Mouse (Mus musculus) urinary bladder, postnatal 10 days (tissue): ENCODE measurements around the gene Aaas.
A peak's percentile ranks its signal among the peaks of the same experiment; 100 is the strongest.

Experiments
- DNase-seq: peaks from one replicate; pipeline ENCODE4 v3.0.0; 2022; ENCODE audit warnings: low spot score

Gene Aaas

DNA sequence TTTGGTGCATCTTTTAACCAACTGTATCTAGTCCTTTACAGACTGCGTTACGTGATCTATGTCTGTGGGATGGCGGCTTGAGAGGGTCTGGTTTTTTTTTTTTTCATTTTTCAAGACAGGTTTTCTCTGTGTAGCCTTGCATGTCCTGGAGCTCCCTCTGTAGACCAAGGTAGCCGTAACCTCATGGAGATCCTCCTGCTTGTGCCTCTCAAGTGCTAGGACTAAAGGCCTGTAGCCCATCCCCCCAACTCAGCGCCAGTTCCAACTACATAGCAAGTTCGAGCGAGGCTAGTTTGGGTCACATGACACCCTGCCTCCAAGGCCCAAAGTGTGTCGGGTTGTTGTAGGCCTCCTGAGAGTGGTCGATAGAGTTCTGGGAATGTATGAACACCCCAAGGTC lies 41.9 kb downstream of the Aaas start:
- DNase-seq, result no peak

DNA sequence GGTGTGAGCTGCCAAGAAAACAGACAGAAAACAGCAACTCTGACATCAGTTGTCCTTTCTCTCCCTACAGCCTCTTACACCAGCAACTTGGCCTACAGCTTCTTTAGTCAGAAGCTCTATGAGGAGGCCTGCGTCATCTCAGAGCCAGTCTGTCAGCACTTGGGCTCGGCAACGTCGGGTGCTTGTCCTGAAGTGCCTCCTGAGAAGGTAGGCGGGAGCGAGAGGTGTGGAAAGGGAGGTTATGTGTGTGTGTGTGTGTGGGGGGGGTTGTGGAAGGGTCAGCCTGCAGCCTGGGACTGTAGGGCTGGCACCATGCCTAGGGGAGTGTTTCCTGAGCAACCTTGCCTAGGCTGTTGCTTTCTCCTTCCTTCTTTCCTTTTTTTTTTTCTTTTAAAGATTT lies 48.0 kb downstream of the Aaas start:
- DNase-seq, result no peak

- no peak for DNase-seq
These were observed 54.1 kb downstream of the Aaas start for GRCm38 (mm10) chr15:102296368-102297006.

- DNase-seq, result peak; percentile 80
These were observed 54.8 kb downstream of the Aaas start, which contains the start of gene Espl1 for GRCm38 (mm10) chr15:102295633-102296367. Espl1 (plus strand) TSS chr15:102296266.
